Mouse (Mus musculus) lung, postnatal 25 days (tissue): ENCODE results near the gene Tub.

ENCODE experiments used
- DNase-seq: peaks from one replicate; pipeline ENCODE4 v3.0.0; 2022; ENCODE audit warnings: low spot score

The Tub gene

GRCm38 (mm10) chr7:109031331-109031730 is 81.2 kb downstream of the Tub start:
- DNase-seq: no peak

- no peak for DNase-seq
Observed at GRCm38 (mm10) chr7:109032054-109032453, 81.9 kb downstream of the Tub start.

GRCm38 (mm10) chr7:109038121-109038735 is 88.1 kb downstream of the Tub start:
- no peak for DNase-seq

DNA sequence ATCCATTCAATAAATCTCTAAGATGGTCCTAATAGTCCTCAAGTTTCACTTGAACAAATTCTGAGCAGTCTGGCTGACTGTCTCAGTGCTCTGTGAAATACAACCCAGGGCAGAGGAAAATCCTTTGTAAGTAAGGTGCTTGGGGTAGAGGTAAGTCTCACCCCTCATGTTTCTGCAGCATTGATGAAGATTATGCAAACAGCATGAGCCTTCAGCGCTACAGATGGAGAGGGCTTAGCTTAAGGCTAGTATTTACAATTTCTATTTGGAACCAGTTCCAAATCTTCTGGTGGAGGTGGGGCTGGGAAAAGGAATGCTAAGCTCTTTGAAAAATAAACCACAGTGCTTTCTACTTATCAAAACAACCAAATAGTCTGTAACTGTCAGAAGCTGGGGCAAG is 88.8 kb downstream of the Tub start:
- DNase-seq: no peak

DNA sequence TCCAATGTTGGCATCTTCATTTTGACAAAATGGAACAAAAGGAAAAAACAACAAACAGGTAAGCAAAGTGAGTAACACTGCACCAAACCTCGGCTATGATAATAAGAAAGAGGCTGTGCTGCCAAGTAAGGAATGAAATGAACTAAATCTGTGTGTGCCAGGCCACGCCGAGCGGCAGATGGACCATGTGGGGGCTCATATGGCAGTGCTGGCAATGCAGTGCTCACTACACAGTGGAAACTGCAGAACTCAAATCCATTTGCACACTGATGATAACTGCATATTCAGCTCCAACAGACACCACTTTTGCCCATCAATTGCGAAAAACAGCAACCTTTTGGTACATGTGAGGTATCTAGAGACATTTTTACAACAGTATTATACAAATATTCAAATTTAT is 89.3 kb downstream of the Tub start:
- DNase-seq: no peak

GRCm38 (mm10) chr7:109045876-109046275 is 95.7 kb downstream of the Tub start:
- no peak for DNase-seq

DNA sequence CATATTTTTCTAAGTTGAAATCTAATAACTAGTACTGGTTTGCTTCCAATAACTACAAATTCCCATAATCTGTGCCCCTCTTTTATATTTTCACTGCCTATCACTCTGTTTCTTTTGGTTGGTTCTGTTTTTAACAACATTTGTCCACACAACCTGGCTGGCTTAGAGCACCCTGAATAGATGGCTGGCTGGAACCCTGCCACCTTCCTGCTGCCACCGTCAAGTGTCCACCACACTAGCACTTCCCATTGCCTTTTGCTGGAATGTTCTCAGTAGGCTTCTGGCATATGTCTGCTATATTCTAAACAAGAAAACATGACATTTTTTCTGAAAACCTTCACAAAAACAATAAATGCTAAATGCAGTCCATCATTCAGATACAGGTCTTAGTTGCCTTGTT is 100.7 kb downstream of the Tub start:
- no peak for DNase-seq

DNA sequence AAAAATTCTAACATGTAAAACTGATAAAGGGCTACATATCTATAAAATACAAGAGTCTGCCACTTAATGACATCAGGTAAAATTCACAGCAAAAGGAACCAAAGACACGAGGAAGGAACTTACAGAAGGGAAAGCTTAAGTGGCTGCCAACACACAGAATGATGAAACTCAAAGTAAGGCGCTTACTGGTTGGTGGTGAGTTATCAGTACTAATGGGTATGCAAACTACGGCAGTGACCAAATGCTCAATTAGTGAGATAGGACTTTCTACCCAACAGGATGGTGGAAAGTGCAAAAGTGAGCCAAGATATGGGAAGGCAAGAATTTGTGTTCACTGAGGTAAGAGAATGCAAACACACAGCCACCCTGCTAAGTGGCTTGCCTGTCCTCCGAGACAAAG is 109.4 kb downstream of the Tub start:
- DNase-seq: no peak

DNA sequence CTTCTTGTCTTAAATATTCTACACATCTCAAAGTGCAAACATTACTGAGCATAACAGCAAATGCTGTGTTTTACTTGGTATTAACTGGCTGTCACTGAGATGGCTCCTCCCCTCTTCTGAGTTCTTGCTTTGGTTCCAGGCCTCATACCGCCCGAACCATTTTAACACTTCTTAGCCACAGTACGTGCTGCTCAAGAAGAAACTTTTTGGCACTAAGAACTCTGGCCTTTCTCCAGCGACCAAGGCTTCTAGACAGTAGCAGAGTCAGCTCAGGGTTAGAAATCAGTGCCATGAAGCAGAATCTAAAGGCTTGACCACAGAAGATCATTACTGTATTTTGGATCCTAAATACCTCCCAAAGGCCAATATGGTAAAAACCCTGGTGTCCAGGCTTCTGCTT is 119.5 kb downstream of the Tub start:
- no peak for DNase-seq

DNA sequence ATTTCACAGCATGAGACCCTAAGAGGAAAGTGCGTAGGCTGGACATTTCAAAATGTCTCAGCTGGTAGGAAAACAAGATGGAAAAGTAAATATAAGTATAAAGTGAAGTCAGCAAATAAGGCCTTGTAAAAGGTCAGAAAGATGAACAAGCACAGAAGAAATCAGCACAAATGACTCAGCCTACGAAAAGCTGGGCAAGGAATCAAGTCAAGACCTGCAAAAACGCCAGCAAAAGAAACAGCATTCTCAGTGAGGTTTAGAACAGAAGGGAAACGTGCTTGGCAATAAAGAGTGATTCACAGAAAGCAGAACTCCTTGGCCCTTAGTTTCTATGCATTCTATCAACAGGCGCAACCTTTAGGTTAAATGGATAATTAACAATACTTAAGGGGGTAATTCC is 122.2 kb downstream of the Tub start:
- DNase-seq: no peak

DNA sequence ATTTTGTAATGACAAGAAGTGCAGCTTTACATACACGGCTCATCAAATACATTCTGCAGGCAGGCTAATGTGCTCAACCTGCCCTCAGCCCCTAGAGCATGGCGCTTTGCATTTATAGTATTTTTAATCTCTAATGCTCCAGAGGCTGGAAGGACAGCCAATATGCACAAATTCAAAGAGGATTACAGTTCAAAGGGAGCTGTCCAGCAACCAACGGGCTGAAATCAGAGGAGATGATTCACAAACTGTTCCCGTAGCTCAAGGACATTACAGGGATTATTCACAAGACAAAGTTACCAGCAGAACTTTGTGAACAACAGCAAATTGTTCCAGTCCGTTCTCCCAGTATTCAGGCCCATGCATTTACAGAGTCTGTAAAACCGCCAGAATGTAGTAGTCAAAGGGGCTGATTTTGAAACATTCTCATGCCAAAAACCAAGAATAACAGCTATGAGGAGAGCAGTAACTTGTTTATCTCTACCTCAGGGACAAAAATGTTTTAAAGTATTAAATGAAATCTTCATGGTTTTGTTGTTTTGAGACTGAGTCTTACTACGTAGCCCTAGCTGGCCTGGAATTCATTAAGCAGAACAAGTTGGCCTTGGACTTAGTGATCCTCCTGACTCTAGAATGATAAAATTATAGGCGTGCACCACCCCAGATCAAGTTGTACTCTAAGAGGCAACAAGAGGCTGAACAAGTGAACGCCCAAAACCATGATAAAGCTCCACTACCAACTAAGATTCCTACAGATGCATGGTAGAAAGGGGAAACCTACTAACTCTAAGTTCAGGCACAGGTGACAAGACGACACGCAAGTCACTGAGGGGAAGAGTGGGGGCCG is 132.4 kb downstream of the Tub start:
- DNase-seq: no peak

- DNase-seq: no peak
Observed at GRCm38 (mm10) chr7:109083113-109083812, 133.1 kb downstream of the Tub start, which contains the start of gene Ric3. Gene Ric3, minus strand, starts transcription at chr7:109083331.

GRCm38 (mm10) chr7:109083813-109084184 is 133.7 kb downstream of the Tub start:
- DNase-seq: no peak
